Mouse (Mus musculus): ENCODE results near the gene Cntd1. TPM values are rescaled to one million over a fixed set of nuclear protein-coding genes. Genes with fewer than 3 reads are reported as not detected.

The Cntd1 gene
- polyA plus RNA-seq, 2 experiments, result 0.61 to 1.6 TPM

DNA sequence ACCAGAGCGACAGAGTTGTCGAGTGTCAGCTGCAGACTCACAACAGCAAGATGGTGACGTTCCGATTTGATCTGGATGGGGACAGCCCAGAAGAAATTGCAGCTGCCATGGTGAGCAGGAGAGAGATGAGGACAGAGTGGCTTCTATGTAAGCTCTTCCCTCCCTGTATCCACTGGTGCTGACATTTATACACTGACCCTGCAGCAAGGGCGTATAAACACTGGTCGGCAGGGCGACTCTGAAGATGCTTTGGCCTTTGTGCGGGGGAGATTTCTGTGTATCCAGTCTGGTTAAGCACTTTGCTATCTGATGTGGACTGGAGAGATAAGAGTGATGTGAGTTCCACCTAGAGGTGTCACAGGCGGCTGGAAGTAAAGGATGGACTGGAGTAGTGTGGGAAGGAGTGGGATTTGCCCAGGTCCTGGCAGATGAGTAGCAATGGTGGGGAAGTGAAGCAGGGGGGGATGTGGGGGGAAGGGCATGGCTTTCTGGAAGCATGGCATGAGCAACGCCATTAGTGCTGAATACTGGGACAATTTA lies 9.2 kb upstream of the Cntd1 start:
- no peak for TF ChIP-seq POLR2A (IDR thresholded peaks at IDR 0.05; ENCODE audit: borderline replicate concordance, extremely low read depth, insufficient read depth, insufficient read length)
- H3K9ac ChIP-seq (ENCODE audit: low read depth, low read length, severe bottlenecking), result no peak overlapping the region
- 16% methylated on average over 10 of the region's 10 CpGs for WGBS
- peaks cover 16% of the 10 kb centered on the region; the same call in 1 of the 2 replicates for H3K27me3 ChIP-seq (ENCODE audit: control insufficient read depth, insufficient read depth, low read length)
- H3K36me3 ChIP-seq (ENCODE audit: control insufficient read depth, insufficient read depth, low read length), result 0 out of 2 replicates have a peak, but pooled peaks cover 5% of the 10 kb centered on the region
- no peak overlapping the region for H3K4me3 ChIP-seq (replicated peaks; ENCODE audit: low read length)
- DNase-seq (ENCODE audit: low spot score) (no peak), ATAC-seq (ENCODE audit: low FRiP score, low read depth) (no peak)
- H3K9me3 ChIP-seq (ENCODE audit: control insufficient read depth, low read length), result no peaks in the 10 kb centered on the region
- H3K4me1 ChIP-seq (ENCODE audit: control insufficient read depth, insufficient read depth, low read length), result peaks cover 6% of the 10 kb centered on the region; the same call in 1 of the 2 replicates
- H3K4me2 ChIP-seq (replicated peaks; ENCODE audit: low read depth, low read length, severe bottlenecking), result no peak overlapping the region
- H3K27ac ChIP-seq (replicated peaks; ENCODE audit: low read depth, low read length), result no peak overlapping the region

DNA sequence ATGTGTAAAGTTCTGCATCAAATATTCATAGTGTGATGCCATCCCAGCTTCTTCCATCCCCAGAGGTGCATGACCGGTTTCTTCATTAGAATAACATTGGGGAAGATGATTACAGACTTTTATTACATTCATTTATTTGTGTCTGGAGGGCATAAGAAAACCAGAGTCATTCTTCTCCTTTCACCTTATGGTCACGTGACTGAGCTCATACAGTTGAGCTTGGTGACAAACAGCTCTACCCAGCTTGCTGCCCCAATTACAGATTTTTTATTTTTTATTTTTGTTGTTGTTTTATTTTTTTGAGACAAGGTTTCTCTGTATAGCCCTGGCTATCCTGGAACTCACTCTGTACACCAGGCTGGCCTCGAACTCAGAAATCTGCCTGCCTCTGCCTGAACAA lies 6.4 kb upstream of the Cntd1 start:
- TF ChIP-seq POLR2A (IDR thresholded peaks at IDR 0.05; ENCODE audit: borderline replicate concordance, extremely low read depth, insufficient read depth, insufficient read length), result no peak

DNA sequence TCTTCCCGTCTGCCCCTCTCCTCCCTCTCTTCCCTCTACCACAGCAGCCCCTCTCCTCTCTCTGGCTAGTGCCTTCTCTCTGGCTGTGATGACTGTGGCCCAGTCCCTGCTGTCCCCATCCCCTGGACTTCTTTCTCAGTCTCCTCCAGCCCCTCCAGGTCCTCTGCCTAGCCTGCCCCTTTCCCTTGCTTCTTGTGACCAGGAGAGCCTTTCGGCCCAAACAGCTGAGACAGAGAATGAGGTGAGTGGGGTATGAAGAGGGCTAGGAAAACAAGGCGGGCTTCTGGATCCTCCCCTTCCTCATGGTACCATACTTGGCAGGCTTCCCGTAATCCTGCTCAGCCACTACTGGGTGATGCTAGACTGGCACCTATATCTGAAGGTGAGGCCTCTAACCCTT lies 3.5 kb upstream of the Cntd1 start:
- H3K4me1 ChIP-seq (ENCODE audit: control insufficient read depth, insufficient read depth, low read length), result peaks cover 18% of the 10 kb centered on the region
- ATAC-seq (ENCODE audit: low FRiP score, low read depth), result no peak
- 67% methylated on average over 4 of the region's 4 CpGs for WGBS

More for the DNA sequence above, 6.4 kb upstream of the Cntd1 start:
- no peak overlapping the region for H3K27ac ChIP-seq (replicated peaks; ENCODE audit: low read depth, low read length)
- no peaks in the 10 kb centered on the region for H3K9me3 ChIP-seq (ENCODE audit: control insufficient read depth, low read length)
- peaks cover 4% of the 10 kb centered on the region; the same call in 1 of the 2 replicates for H3K27me3 ChIP-seq (ENCODE audit: control insufficient read depth, insufficient read depth, low read length)
- ATAC-seq (ENCODE audit: low FRiP score, low read depth) (no peak), DNase-seq (ENCODE audit: low spot score) (no peak)
- H3K4me1 ChIP-seq (ENCODE audit: control insufficient read depth, insufficient read depth, low read length), result peaks cover 5% of the 10 kb centered on the region
- H3K4me2 ChIP-seq (replicated peaks; ENCODE audit: low read depth, low read length, severe bottlenecking), result no peak overlapping the region
- H3K36me3 ChIP-seq (ENCODE audit: control insufficient read depth, insufficient read depth, low read length), result 0 out of 2 replicates have a peak, but pooled peaks cover 10% of the 10 kb centered on the region
- H3K4me3 ChIP-seq (replicated peaks; ENCODE audit: low read length), result no peak overlapping the region
- 78% methylated on average over 3 of the region's 3 CpGs for WGBS
- H3K9ac ChIP-seq (ENCODE audit: low read depth, low read length, severe bottlenecking), result no peak overlapping the region

GRCm38 (mm10) chr11:101276319-101277070 lies 2.3 kb upstream of the Cntd1 start:
- ATAC-seq (ENCODE audit: low FRiP score, low read depth), result no peak
- no peak overlapping the region for H3K9ac ChIP-seq (ENCODE audit: low read depth, low read length, severe bottlenecking)
- no peak for DNase-seq (ENCODE audit: low spot score)
- no peak overlapping the region; the same call in 1 of the 2 replicates for H3K4me2 ChIP-seq (replicated peaks; ENCODE audit: low read depth, low read length, severe bottlenecking)
- H3K4me1 ChIP-seq (ENCODE audit: control insufficient read depth, insufficient read depth, low read length), result peaks cover 18% of the 10 kb centered on the region
- no peaks in the 10 kb centered on the region for H3K9me3 ChIP-seq (ENCODE audit: control insufficient read depth, low read length)
- no peak overlapping the region for H3K27ac ChIP-seq (replicated peaks; ENCODE audit: low read depth, low read length)
- TF ChIP-seq POLR2A (IDR thresholded peaks at IDR 0.05; ENCODE audit: borderline replicate concordance, extremely low read depth, insufficient read depth, insufficient read length), result no peak
- no peaks in the 10 kb centered on the region for H3K27me3 ChIP-seq (ENCODE audit: control insufficient read depth, insufficient read depth, low read length)
- 0 out of 2 replicates have a peak, but pooled peaks cover 10% of the 10 kb centered on the region for H3K36me3 ChIP-seq (ENCODE audit: control insufficient read depth, insufficient read depth, low read length)
- H3K4me3 ChIP-seq (replicated peaks; ENCODE audit: low read length), result no peak overlapping the region
- WGBS, result 32% methylated on average over 23 of the region's 27 CpGs

More for the DNA sequence above, 3.5 kb upstream of the Cntd1 start:
- no peaks in the 10 kb centered on the region for H3K9me3 ChIP-seq (ENCODE audit: control insufficient read depth, low read length)
- no peak overlapping the region for H3K4me2 ChIP-seq (replicated peaks; ENCODE audit: low read depth, low read length, severe bottlenecking)
- no peak for TF ChIP-seq POLR2A (IDR thresholded peaks at IDR 0.05; ENCODE audit: borderline replicate concordance, extremely low read depth, insufficient read depth, insufficient read length)
- H3K27me3 ChIP-seq (ENCODE audit: control insufficient read depth, insufficient read depth, low read length), result no peaks in the 10 kb centered on the region
- no peak overlapping the region for H3K4me3 ChIP-seq (replicated peaks; ENCODE audit: low read length)
- H3K9ac ChIP-seq (ENCODE audit: low read depth, low read length, severe bottlenecking), result no peak overlapping the region
- 0 out of 2 replicates have a peak, but pooled peaks cover 10% of the 10 kb centered on the region for H3K36me3 ChIP-seq (ENCODE audit: control insufficient read depth, insufficient read depth, low read length)
- no peak overlapping the region for H3K27ac ChIP-seq (replicated peaks; ENCODE audit: low read depth, low read length)
- no peak for DNase-seq (ENCODE audit: low spot score)

GRCm38 (mm10) chr11:101277381-101278222 lies 1.2 kb upstream of the Cntd1 start:
- Histone ChIP-seq H3K36me3 (ENCODE audit: control insufficient read depth, insufficient read depth, low read length) (0 out of 2 replicates have a peak, but pooled peaks cover 10% of the 10 kb centered on the region), H3K4me3 (replicated peaks; ENCODE audit: low read length) (peak overlapping the region; percentile 67), H3K27ac (replicated peaks; ENCODE audit: low read depth, low read length) (no peak overlapping the region), H3K9me3 (ENCODE audit: control insufficient read depth, low read length) (no peaks in the 10 kb centered on the region), H3K4me2 (replicated peaks; ENCODE audit: low read depth, low read length, severe bottlenecking) (peak overlapping the region; percentile 60), H3K9ac (ENCODE audit: low read depth, low read length, severe bottlenecking) (peak overlapping the region; percentile 66), H3K4me1 (ENCODE audit: control insufficient read depth, insufficient read depth, low read length) (peaks cover 18% of the 10 kb centered on the region), H3K27me3 (ENCODE audit: control insufficient read depth, insufficient read depth, low read length) (no peaks in the 10 kb centered on the region)
- 56% methylated on average over 12 of the region's 12 CpGs for WGBS
- DNase-seq (ENCODE audit: low spot score) (no peak), ATAC-seq (ENCODE audit: low FRiP score, low read depth) (no peak)
- TF ChIP-seq POLR2A (IDR thresholded peaks at IDR 0.05; ENCODE audit: borderline replicate concordance, extremely low read depth, insufficient read depth, insufficient read length), result no peak

All from limb, embryonic 14.5 days (tissue).